Mouse (Mus musculus): ENCODE measurements around the gene Nifk.

Gene Nifk

GRCm38 (mm10) chr1:118321661-118322201 lies at the start of gene Nifk:
Gene Nifk, plus strand, starts transcription at chr1:118321839.
- peak; percentile 92 to 93 for DNase-seq

- peak in 1 of 2 experiments; percentile 12 for DNase-seq
These were observed 46.5 kb upstream of the Nifk start for GRCm38 (mm10) chr1:118275139-118275538.

- DNase-seq = peak in 1 of 2 experiments; percentile 34
These were observed 29.3 kb upstream of the Nifk start for GRCm38 (mm10) chr1:118292291-118292690.

DNA sequence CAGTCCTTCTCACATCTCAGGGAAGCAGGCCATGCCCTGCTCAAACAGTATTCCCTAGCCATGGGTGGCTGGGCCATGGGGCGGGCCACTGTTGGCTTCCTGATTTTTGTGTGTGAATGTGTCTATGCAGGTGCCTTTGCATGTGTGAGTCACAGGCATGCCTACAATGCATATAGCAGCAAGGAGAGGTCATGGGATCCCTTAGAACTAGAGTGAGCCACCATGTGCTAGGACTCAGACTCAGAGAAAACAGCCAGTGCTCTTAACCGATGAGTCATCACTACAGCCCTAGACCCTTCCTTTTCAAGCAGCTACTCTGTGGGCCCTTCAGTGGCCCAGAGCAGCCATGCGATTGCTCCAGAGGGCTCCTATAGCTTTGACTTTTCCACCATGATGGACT lies 27.4 kb upstream of the Nifk start:
- DNase-seq = no peak

- DNase-seq = peak; percentile 56 to 76
These were observed 26.8 kb upstream of the Nifk start for GRCm38 (mm10) chr1:118294826-118295225.

DNA sequence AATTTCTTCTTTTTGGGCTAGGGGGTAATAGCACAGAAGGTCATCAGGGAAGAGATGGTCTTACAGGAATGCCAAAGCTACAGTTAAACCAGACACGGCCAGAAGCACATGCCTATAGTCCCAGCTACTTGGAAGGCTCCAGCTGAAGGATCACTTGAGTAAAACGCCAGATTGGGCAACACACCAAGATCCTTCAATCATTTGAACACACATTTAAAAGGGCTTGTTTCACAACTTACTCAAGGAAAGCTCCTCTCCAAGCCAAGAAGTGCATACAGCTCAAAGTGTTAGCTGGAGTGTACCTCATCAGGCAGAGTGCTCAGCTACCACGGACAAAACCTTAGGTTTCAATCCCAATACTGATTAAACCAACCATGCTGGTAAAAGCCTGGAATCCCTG lies 25.0 kb upstream of the Nifk start:
- peak; percentile 45 to 60 for DNase-seq

GRCm38 (mm10) chr1:118297719-118298118 lies 23.9 kb upstream of the Nifk start:
- DNase-seq = no peak

DNA sequence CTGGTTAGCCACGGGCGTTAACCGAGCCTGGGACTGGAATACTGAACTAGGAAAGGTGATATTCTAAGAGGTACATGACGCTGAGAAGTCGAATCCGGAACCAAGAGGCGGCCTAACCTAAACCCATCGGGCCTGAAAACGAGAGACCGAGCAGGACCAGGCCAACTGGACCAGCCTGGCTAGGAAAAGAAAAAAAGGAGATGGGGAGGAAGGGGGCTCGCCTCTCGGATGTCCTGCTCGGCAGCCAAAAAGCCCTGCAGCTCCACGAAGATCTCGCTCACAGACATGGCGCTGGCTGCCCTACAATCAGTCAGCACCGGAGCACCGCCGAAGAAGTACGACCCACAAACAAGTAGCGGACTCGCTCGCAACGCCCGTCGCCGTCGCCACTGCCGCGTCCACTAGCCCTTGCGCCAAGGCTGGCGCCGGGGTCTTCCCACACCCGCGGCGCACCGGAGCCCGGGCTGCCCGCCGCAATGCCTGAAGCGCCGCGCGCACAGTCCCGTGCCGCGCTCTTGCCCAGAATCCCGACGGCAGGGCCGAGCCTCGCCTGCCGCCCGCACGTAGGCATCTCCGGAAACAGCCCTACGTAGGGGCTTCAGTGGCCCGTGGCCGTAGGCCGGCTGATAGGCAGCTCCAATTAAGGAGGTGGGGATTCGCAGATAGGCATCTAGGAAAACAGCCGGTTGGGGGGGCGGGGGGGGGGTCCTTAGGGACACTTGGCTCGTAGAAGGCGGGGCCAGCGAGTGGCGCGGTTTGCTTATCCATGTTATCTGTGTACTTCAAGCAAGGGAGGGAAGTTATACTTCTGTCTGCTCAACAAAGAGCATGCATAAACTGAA lies 10.6 kb upstream of the Nifk start:
- peak; percentile 91 to 94 for DNase-seq

DNA sequence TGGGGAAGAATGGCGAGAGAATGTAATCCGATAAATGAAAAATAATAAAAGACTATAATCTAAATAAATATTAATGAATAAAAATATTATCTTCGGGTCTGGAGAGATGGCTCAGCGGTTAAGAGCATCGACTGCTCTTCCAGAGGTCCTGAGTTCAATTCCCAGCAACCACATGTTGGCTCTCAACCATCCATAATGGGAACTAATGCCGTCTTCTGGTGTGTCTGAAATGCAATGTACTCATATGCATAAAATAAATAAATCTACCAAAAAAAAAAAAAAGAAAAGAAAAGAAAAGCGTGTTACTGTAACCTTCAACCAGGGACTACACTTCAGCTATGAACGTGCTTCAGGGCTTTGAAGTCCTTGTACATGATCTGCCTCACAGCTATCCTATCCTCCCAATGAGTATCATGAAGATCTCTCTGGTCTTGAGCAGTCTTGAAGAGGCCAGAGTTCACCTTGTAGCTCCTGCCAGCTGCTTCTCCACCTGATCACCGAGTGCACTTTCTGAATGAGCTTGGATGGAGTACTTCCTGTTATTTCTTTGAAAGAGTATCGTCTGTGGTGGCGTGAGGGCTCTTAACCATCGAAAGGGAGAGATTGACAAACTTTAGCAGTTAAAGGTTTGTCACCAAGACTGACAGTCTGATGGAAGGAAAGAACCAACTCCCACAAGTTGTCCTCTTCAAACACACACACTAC lies 9.9 kb upstream of the Nifk start, which contains the start of gene Tsn:
Tsn (minus strand) TSS at position 118 of the 705 bp plus-strand sequence.
- DNase-seq = peak; percentile 13 to 33

- peak; percentile 39 to 61 for DNase-seq
These were observed 943 bp upstream of the Nifk start for GRCm38 (mm10) chr1:118320696-118321095.

DNA sequence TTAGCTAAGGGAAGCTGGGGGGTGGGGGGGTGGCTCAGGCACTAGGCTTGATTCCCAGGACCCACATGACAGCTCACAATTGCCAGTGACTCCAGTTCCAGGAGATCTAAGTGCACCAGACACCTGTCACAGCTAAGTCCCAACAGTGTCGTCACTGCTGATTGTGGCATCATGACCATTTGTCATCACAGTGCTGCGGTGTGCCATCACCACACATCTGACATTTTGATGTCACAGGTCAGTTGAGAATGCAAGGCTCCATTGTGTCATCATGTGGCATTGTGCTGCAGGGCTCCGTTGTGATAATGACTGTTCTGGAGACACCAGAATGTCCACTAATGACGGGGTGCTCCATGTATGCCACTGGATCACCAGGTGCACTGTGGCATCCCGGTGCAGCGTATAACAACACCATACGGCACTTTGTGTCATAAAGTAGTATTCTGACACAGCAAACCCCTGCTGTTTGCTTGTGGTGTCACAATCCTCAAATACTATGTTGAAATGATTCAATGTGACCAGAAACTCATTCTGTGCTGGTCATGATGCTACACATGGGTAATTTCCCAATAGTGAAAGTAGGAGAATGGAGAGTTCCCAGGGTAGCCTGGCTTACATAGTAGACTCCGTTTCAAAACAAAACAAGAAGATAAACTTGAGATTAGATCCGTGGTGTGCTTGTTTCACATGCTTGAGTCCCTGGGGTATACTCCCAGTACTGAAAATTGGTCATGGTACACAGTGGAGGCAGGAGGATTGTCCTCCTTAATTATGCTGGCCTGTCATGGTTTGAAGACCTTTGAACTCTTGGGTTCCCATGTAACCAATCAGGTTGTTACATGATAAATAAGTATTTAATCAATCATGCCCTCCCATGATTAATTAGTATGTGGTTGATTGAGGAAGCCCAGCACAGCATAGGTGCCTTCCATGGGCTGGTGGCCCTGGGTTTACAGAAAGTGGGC lies 13.4 kb downstream of the Nifk start:
- DNase-seq = no peak

- DNase-seq = no peak
These were observed 14.2 kb downstream of the Nifk start for GRCm38 (mm10) chr1:118335847-118336246.

DNA sequence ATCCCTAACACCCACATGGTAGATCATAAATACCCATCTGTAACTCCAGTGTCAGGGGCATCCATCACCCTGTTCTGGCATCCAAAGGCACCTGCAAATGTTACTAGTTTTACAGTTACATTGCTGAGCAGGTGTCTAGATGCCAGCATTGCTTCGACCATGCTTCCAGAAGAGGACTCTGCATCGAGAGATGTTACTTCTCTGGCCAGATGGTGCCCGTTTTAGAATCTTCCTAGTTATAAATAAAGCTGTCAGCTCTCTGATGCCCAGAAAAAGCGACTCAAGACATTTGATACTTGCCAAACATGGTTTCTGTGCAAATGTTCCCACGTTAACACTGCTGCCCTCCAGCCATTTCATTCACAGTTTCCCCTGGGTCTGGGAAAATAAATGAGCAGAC lies 16.3 kb downstream of the Nifk start:
- DNase-seq = no peak

GRCm38 (mm10) chr1:118343649-118344435 lies 22.2 kb downstream of the Nifk start:
- peak; percentile 19 to 32 for DNase-seq

DNA sequence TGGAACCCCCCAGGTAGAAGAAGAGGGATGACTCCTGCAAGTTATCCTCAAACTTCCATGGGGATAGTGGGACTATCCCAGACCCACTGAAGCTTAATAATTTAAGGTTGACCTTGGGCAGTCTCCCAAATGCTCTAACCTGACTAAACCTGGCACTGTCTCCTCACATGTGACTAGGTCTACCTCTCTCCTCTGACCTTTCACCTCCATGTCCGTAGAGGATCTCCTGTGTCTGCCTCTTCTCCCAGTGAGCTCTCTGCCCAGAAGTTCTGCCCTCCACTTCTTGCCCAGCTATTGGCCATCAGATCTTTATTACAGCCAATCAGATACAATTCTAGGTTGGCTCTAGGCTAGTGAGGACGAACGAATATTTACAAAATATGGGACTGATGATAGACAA lies 28.3 kb downstream of the Nifk start:
- no peak for DNase-seq

GRCm38 (mm10) chr1:118359071-118359761 lies 37.6 kb downstream of the Nifk start:
- DNase-seq = no peak

GRCm38 (mm10) chr1:118367970-118368369 lies 46.3 kb downstream of the Nifk start:
- DNase-seq = peak in 1 of 2 experiments; percentile 17

- no peak for DNase-seq
These were observed 47.3 kb downstream of the Nifk start for GRCm38 (mm10) chr1:118368721-118369461.

- DNase-seq = no peak
These were observed 56.1 kb downstream of the Nifk start for GRCm38 (mm10) chr1:118377784-118378183.

DNA sequence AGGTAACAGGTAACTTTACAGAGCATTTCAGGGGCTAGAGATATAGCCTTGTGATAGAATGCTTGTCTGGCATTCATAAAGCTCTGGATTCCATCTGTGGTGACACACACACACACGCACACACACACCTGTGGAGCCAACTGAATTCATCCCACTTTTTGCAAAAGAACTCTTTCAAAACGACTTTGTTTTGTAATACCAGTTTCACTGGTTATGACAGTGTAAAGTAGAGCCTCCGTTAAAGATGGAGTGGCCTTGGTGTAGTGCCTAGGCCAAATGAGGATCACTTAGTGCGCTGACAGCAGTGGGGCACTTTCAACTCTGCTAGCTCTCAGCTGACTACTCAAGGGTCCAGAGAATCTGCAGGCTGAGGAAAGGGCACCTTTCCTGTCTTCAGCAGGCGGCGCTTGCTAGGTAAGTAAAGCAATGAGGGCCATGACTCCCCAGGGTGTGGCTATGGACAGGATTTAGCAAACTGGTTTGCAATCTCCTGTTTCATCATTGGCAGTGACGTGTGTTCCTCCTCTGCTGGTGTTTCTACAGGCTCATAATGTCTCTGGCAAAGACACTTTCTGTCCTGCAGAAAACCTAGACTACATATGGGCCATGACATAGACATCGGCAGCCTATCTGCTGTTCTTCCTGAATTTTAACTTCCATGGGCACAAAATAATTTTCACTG lies 58.6 kb downstream of the Nifk start:
- peak in 1 of 2 experiments; percentile 29 for DNase-seq

All from lung, postnatal 4 days (tissue).